Mouse (Mus musculus): ENCODE measurements around the gene Brd7.

The Brd7 gene

DNA sequence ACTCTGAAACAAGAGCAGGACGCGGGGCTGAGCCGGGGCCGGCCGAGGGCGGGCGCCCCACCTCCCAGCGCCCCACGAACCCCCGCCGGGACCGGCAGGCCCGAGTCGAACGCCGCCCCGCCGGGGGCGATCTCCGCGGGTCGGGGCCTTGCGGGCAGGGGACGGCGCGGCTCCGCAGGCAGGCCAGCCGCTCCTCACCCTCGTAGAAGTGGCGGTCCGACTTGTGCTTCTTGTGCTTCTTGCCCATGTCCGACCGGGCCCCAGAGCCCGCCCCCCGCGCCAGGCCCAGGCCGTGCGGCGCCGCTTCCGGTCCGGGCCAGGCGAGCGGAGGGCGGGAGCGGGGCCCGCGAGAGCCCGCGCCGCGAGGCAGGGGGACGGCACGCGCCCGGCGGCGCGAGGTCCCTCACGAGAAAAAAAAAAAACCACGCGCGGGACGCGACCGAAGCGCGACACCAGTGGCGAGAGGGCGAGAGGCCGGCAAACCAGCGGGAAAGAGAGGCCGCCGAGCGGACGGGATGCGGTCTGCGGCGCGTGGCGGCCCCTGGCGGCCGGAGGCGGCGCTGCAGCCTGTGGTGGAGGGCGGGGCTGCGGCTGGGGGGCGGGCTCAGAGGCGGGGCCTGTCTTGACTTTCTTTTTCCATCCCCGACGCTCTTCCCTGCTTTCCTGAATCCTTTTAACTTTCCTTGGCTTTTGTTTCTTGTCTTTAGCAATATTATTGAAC, at the start of gene Brd7:
Gene Brd7 (minus strand): TSS at position 487 of the 721 bp plus-strand sequence.
- DNase-seq, result peak; percentile 74 to 89

- DNase-seq, result no peak
Measured at GRCm38 (mm10) chr8:88411461-88411860, 49.5 kb upstream of the Brd7 start.

- peak in 1 of 2 experiments; percentile 4 for DNase-seq
Measured at GRCm38 (mm10) chr8:88409401-88409940, 47.5 kb upstream of the Brd7 start.

- DNase-seq, result no peak
Measured at GRCm38 (mm10) chr8:88407716-88408115, 45.7 kb upstream of the Brd7 start.

- DNase-seq, result no peak
Measured at GRCm38 (mm10) chr8:88398060-88398459, 36.1 kb upstream of the Brd7 start.

- no peak for DNase-seq
Measured at GRCm38 (mm10) chr8:88393298-88393697, 31.3 kb upstream of the Brd7 start.

DNA sequence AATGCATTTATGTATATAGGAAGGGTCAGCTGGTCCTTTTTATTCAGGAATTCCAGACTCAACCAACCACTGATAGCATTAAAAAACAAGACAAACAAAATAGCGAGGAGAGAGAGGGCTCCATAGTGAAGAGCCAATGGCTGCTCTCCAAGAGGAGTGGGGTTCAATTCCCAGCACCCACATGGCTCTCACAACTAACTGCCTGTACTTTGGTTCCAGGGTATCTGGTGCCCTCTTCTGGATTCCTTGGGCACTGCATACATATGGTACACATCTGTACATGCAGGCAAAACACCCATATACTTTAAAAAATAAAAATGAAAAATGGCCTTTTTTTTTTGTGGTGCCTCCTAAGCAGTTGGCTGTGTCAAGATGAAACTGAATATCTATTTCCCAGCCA, 28.8 kb upstream of the Brd7 start:
- DNase-seq, result peak; percentile 12 to 54

GRCm38 (mm10) chr8:88388691-88389239, 26.8 kb upstream of the Brd7 start:
- DNase-seq, result no peak

DNA sequence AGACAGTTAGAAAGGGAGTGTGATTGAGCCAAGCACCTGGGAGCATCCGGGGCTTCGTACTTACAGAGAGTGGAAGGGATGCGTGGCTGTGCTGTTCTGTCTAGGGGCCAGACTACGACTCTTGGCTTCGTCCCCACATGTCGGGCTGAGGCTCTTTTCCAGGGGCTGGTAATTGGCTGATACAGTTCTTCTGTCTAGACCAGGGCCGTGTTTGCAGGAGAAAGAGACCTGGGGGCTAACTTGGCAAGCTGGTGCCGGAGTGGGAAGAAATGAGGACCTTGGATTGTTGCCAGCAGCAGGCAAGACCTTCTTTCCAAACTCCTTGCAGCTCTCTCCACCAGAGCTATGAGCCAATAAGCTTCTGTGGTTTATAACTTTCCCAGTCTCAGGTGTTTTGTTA, 25.9 kb upstream of the Brd7 start:
- DNase-seq, result no peak

DNA sequence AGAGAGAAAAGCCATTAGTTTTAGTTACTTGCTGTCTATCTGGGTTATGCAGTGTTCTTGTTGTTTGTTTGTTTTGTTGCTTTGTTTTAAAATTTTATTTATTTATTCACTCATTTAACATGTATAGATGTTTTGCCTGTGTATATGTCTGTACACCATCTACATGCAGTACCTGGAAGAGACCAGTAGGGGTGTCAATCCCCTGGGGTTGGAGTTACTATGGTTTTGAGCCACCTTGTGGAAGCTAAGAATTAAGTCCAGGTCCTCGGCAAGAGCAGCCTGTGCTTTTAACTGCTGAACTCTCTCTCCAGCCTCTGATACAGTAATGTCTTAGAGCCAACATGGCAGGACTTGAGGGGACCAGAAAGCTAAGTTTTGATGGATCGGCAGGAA, 21.2 kb upstream of the Brd7 start:
- DNase-seq, result no peak

GRCm38 (mm10) chr8:88382311-88383163, 20.5 kb upstream of the Brd7 start:
- no peak for DNase-seq

DNA sequence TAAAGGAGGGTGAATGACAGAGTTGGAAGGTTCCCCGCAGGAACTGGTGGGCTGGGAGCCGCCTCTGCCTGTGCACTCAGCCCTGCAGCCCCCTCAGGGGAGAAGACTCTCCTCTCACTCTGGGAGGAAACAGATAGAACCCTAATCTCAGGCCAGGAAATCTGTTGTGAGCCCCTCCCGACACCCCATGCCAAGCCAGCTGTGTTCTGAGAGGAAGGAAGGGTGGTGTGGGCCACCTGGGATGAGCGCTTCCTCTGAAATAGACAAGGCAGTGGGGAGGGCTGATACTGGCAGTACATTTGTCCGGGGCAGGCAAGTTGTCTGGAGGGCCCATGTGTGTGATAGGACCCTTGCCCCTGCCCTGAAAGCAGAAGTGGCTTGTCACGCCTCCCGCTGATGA, 18.5 kb upstream of the Brd7 start:
- DNase-seq, result peak; percentile 8 to 44

DNA sequence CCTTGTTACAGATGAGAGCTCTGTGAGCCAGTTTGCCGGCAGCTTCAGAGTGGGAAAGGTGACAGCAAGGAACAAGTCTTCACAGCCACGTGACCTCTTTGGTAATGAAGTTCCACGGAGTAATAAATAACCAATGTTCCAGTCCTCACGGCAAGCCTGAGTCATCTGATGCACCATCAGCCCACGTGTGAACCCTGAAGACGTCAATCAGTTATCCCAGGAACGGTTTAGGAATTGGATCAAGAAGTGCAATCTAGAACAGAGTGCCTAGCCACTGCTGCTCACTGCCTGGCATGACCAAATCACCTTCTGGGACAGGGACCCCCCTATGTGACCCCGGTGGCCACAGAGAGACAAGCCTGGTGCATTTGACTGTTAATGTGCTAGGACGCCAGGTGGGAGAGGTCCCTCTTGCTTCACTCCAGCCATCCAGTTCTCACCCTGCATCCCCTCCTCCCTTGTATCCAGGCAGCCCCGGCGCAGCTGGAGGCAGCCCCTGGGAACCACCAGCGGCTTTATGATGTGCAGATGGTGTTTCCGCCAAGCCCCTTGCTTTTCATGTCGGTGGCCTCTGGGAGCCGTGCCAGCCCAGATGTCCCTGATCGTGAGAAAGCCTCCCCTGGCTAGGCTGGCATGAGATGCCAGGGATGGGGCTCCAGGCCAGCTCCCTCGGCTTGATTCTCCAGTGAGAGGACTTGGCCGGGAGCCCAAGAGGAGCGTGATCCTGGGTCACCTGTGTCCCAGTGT, 15.0 kb upstream of the Brd7 start:
- peak; percentile 41 to 46 for DNase-seq

GRCm38 (mm10) chr8:88371522-88371921, 9.5 kb upstream of the Brd7 start:
- DNase-seq, result no peak

DNA sequence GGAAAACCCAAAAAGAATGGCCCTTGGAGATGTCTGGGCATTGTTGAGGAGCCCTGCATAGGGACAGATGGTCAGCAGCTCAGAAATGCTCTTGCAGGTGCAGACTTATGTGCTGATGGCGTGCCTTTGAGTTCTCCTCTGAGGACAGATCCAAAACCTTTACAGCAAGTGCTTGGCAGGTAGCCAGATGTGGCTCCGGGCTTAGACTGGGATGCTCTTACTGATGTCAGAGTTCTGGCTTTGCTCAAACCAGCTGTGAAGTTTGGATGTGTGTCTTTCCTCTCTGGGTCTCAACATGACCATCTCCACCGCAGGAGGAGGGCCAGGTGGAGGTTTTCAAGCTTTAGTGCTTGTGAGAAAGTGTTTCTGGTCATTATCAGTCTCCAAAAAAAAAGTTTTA, 7.8 kb upstream of the Brd7 start:
- DNase-seq, result no peak

- DNase-seq, result peak; percentile 56 to 79
Measured at GRCm38 (mm10) chr8:88369221-88369620, 7.2 kb upstream of the Brd7 start.

- DNase-seq, result no peak
Measured at GRCm38 (mm10) chr8:88362446-88363150, 604 bp upstream of the Brd7 start.

- peak; percentile 21 to 42 for DNase-seq
Measured at GRCm38 (mm10) chr8:88361044-88361707, 818 bp downstream of the Brd7 start.

GRCm38 (mm10) chr8:88359959-88360358, 2.0 kb downstream of the Brd7 start:
- DNase-seq, result no peak

DNA sequence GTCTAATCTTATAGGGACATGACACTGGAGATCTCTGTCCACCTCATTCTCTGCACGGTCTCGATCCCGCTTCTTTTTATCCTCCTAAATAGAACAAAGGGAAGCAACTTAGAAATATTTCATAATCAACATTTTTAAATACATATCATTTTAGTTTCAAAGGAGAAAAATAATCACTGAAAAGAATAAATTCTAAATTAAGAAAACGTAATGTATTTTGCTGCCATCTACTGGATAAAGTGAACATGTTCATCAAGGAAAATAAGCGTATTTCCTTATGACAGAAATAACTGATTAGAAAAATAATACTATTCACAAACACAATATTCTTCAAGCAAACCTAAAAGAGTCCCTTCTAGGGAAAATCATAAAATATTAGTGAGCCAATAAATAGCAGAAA, 4.0 kb downstream of the Brd7 start:
- no peak for DNase-seq

GRCm38 (mm10) chr8:88357226-88357933, 4.6 kb downstream of the Brd7 start:
- no peak for DNase-seq

All from kidney, postnatal 36 days (tissue).